Mouse (Mus musculus) C2C12 (cell line): ENCODE results near the gene Dvl2.

Experiments used
- CTCF ChIP-seq: IDR thresholded peaks from one replicate; pipeline ENCODE4 v1.5.1; 2011; ENCODE audit not compliant: control insufficient read depth, insufficient read depth, insufficient read length
- MAX ChIP-seq: IDR thresholded peaks from one replicate; pipeline ENCODE4 v1.6.1; 2011; ENCODE audit warnings: mild to moderate bottlenecking, control low read depth
- MYOD1 ChIP-seq: IDR thresholded peaks from one replicate; pipeline ENCODE4 v1.6.1; 2011; ENCODE audit warnings: low read depth; ENCODE audit not compliant: control insufficient read depth, insufficient read length
- USF1 ChIP-seq: IDR thresholded peaks from one replicate; pipeline ENCODE4 v1.6.1; 2011; ENCODE audit warnings: low read depth, mild to moderate bottlenecking, control low read depth, moderate library complexity

DNA sequence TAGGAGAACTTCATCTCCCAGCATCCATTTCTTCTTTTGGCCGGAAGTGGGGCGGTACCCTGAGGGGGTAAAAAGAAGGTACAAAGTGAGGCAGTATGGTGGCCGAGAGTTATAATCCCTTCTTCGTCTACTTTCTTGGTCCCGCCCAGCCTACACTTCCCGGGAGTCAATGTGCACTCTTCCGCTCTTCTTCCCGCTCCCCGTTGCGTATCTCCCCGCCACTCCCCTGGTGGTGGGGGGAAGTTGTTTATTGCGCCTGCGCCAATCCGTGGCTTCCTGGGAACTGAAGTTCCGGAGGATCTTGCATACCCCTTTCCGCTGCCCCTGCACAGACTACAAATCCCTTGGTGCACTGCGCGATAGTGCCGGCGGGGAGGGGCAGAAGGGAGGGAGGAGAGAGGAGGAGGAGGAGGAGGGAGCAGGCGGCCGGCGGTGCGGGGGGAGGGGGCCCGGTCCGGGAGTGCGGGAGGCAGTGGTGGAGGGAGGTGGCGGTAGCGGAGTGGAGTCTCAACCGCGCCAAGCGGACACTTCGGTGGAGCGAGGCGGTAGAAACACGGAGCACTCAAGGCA, 4.9 kb upstream of the Dvl2 start, which contains the start of gene Phf23:
- TF ChIP-seq CTCF (no peak), MAX (no peak), USF1 (no peak), MYOD1 (no peak)
